In genomic region chr1:136840512-136840911, GRCm38 (mm10) we compare ENCODE assay signal across 16 mouse cellular contexts.
"Had no signal": no experiment of that assay in that cellular context is flagged by ENCODE, and none has a peak within 500 bp of the region (broad histone marks: within the 10 kb centered on the region; RNA-seq: fewer than 3 reads in every experiment).

No protein-coding gene starts in this region.

- H3K9me3 ChIP-seq: liver, embryonic 13.5 days; midbrain, embryonic 12.5 days; midbrain, embryonic 15.5 days; neural tube, embryonic 12.5 days; neural tube, embryonic 15.5 days; stomach, embryonic 15.5 days had no signal

- H3K4me1 ChIP-seq: midbrain, embryonic 12.5 days; neural tube, embryonic 12.5 days; neural tube, embryonic 15.5 days; stomach, embryonic 15.5 days had no signal

- H3K36me3 ChIP-seq: liver, embryonic 13.5 days; midbrain, embryonic 12.5 days; midbrain, embryonic 15.5 days; neural tube, embryonic 12.5 days; neural tube, embryonic 15.5 days; stomach, embryonic 15.5 days had no signal

- ATAC-seq: midbrain, embryonic 15.5 days had no signal

- H3K9ac ChIP-seq: liver, embryonic 13.5 days; midbrain, embryonic 12.5 days; midbrain, embryonic 15.5 days; neural tube, embryonic 12.5 days; neural tube, embryonic 15.5 days; stomach, embryonic 15.5 days had no signal

- H3K27me3 ChIP-seq: liver, embryonic 13.5 days; midbrain, embryonic 12.5 days; midbrain, embryonic 15.5 days; neural tube, embryonic 12.5 days; neural tube, embryonic 15.5 days; stomach, embryonic 15.5 days had no signal

- H3K27ac ChIP-seq: kidney, postnatal 0 days; left cerebral cortex, adult 2 months; liver, embryonic 13.5 days; macrophage; midbrain, embryonic 12.5 days; midbrain, embryonic 15.5 days; neural tube, embryonic 12.5 days; neural tube, embryonic 15.5 days; stomach, embryonic 15.5 days had no signal

- DNase-seq: kidney, postnatal 25 days; layer of hippocampus, postnatal 36 days; liver, embryonic 13.5 days; lung, adult 2 months; retina, postnatal 1 day; right cerebral cortex, postnatal 25 days; spleen, adult 18-20 months; thymus, postnatal 25 days had no signal

- H3K4me3 ChIP-seq: left cerebral cortex, adult 2 months; liver, embryonic 13.5 days; midbrain, embryonic 12.5 days; midbrain, embryonic 15.5 days; neural tube, embryonic 12.5 days; neural tube, embryonic 15.5 days; stomach, embryonic 15.5 days had no signal

- H3K4me2 ChIP-seq: liver, embryonic 13.5 days; midbrain, embryonic 12.5 days; midbrain, embryonic 15.5 days; neural tube, embryonic 12.5 days; neural tube, embryonic 15.5 days; stomach, embryonic 15.5 days had no signal
